Mouse (Mus musculus) small intestine, adult 2 months (tissue): ENCODE results near the gene 1700067P10Rik. TPM values are rescaled to one million over a fixed set of nuclear protein-coding genes. Genes with fewer than 3 reads are reported as not detected.

Experiments
- H3K27ac ChIP-seq: fragments of 200-500 bp; 2 replicates; pipeline ENCODE4 v1.5.1; 2012; ENCODE audit warnings: low read depth, low read length, control low read depth, inconsistent platforms; ENCODE audit not compliant: insufficient read depth
- H3K27me3 ChIP-seq: fragments of 200-500 bp; 2 replicates; pipeline ENCODE4 v1.6.1; 2012; ENCODE audit warnings: mild to moderate bottlenecking, moderate library complexity, low read length, inconsistent platforms; ENCODE audit not compliant: control insufficient read depth, insufficient read depth
- H3K36me3 ChIP-seq: fragments of 200-500 bp; 2 replicates; pipeline ENCODE4 v1.6.1; 2012; ENCODE audit warnings: mild to moderate bottlenecking, low read length, control low read depth, inconsistent platforms; ENCODE audit not compliant: control insufficient read depth, insufficient read depth
- H3K4me1 ChIP-seq: fragments of 200-500 bp; 2 replicates; pipeline ENCODE4 v1.6.1; 2012; ENCODE audit warnings: low read length, inconsistent platforms, mixed read lengths; ENCODE audit not compliant: control insufficient read depth, insufficient read depth, insufficient read length
- H3K4me3 ChIP-seq: fragments of 200-500 bp; 2 replicates; pipeline ENCODE4 v1.5.1; 2012; ENCODE audit warnings: low read depth, mild to moderate bottlenecking, control low read depth, inconsistent platforms, low read length, moderate library complexity
- CTCF ChIP-seq: fragments of 200-500 bp; IDR thresholded peaks from 2 replicates; pipeline ENCODE4 v1.5.1; 2012; ENCODE audit warnings: low read depth, mild to moderate bottlenecking, control low read depth, inconsistent platforms, low read length, moderate library complexity, mixed read lengths; ENCODE audit not compliant: insufficient replicate concordance, insufficient read length; ENCODE audit errors: extremely low read depth
- POLR2A ChIP-seq: fragments of 200-500 bp; IDR thresholded peaks from 2 replicates; pipeline ENCODE4 v1.6.1; 2012; ENCODE audit warnings: low read depth, mild to moderate bottlenecking, control low read depth, inconsistent platforms, low read length, moderate library complexity
- WGBS: fragments of 180-500 bp; shearing (Covaris S2); methylation state at CpG from one replicate; pipeline ENCODE4 v1.1.7; 2018; 5-methylcytosine and 5-hydroxymethylcytosine counted together
- polyA plus RNA-seq: library from polyadenylated mRNA; depleted of rRNA; stranded (reverse); fragments of >200 nt; gene quantifications from 2 replicates; pipeline ENCODE4 v1.2.3, GENCODE M21; 2012

The 1700067P10Rik gene
- polyA plus RNA-seq, 1 experiment = not detected

- TF ChIP-seq CTCF (no peak), POLR2A (no peak)
- Histone ChIP-seq H3K36me3 (no peaks in the 10 kb centered on the region), H3K4me1 (no peaks in the 10 kb centered on the region), H3K4me3 (no peak overlapping the region), H3K27ac (no peak overlapping the region), H3K27me3 (no peaks in the 10 kb centered on the region)
- WGBS = 43% methylated on average over 3 of the region's 3 CpGs
Measured at GRCm38 (mm10) chr17:48080626-48081025, 8.5 kb upstream of the 1700067P10Rik start.

- no peaks in the 10 kb centered on the region for H3K36me3 ChIP-seq
- WGBS = 66% methylated on average over 2 of the region's 2 CpGs
Measured at GRCm38 (mm10) chr17:48089446-48089845, 327 bp downstream of the 1700067P10Rik start.

GRCm38 (mm10) chr17:48090305-48090704, 1.2 kb downstream of the 1700067P10Rik start:
- H3K27ac ChIP-seq = no peak overlapping the region
- H3K4me1 ChIP-seq = no peaks in the 10 kb centered on the region
- peaks cover 9% of the 10 kb centered on the region for H3K27me3 ChIP-seq
- 85% methylated on average over 12 of the region's 12 CpGs for WGBS
- TF ChIP-seq CTCF = no peak
- no peak for TF ChIP-seq POLR2A
- no peak overlapping the region for H3K4me3 ChIP-seq
- no peaks in the 10 kb centered on the region for H3K36me3 ChIP-seq

More at GRCm38 (mm10) chr17:48089446-48089845, 327 bp downstream of the 1700067P10Rik start:
- no peak overlapping the region for H3K4me3 ChIP-seq
- no peak for TF ChIP-seq CTCF
- no peak for TF ChIP-seq POLR2A
- no peak overlapping the region for H3K27ac ChIP-seq
- 0 out of 2 replicates have a peak, but pooled peaks cover under 1% of the 10 kb centered on the region for H3K27me3 ChIP-seq
- H3K4me1 ChIP-seq = no peaks in the 10 kb centered on the region

DNA sequence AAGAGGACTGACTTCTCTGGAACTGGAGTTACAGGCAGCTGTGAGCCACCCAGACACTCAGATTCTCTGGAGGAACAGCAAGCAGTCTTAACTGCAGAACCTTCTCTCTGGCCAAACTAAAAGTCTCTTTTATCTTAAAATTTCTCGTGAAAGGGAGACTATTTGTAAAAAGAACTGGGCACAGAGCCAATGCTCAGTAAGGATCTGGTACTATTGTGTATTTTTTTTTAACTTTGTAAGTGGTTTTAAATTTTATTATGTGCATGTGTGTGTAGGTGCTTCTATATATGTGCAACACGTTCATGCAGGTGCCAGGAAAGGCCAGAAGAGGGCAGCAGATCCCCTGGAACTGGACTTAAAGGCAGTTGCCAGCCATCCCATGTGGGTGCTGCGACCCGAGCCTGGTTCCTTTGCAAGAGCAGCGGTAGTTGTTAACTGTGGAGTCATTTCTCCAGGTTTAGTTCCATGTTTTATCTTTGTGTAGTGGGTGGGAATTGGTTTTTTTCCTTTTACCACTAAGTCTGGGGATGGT, 4.2 kb downstream of the 1700067P10Rik start:
- 75% methylated on average over 5 of the region's 5 CpGs for whole genome bisulfite sequencing

GRCm38 (mm10) chr17:48094820-48095680, 5.9 kb downstream of the 1700067P10Rik start:
- Histone ChIP-seq H3K27me3 (peaks cover 49% of the 10 kb centered on the region), H3K36me3 (no peaks in the 10 kb centered on the region), H3K27ac (no peak overlapping the region), H3K4me3 (no peak overlapping the region), H3K4me1 (peaks cover 9% of the 10 kb centered on the region)
- WGBS = 34% methylated on average over 20 of the region's 20 CpGs
- no peak for TF ChIP-seq POLR2A
- no peak for TF ChIP-seq CTCF

More for the DNA sequence above, 4.2 kb downstream of the 1700067P10Rik start:
- Histone ChIP-seq H3K4me1 (peaks cover 5% of the 10 kb centered on the region), H3K36me3 (no peaks in the 10 kb centered on the region), H3K27ac (no peak overlapping the region), H3K27me3 (peaks cover 39% of the 10 kb centered on the region), H3K4me3 (no peak overlapping the region)
- TF ChIP-seq POLR2A (no peak), CTCF (no peak)

DNA sequence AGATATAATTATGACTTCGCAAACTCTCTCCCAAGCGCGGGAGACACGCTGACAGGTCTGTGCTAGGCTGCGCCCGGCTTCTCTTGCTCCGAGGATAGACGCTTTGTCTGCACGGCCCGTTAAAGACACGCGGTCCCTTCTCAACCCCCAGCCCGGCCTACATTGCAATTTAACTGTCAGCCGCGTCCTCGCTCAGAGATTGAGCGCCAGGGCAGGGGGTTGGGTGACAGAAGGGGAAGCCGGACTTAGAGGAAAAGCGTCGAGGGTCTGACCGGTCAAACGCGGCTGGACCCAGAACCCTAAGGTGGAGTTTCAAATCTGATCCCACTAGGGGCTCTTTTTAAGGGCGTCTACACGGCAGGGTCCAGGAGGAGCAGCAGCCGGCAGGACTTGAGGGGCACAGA, 6.6 kb downstream of the 1700067P10Rik start:
- Histone ChIP-seq H3K4me3 (no peak overlapping the region), H3K4me1 (peaks cover 9% of the 10 kb centered on the region), H3K27ac (no peak overlapping the region), H3K27me3 (peaks cover 49% of the 10 kb centered on the region), H3K36me3 (no peaks in the 10 kb centered on the region)
- 19% methylated on average over 26 of the region's 26 CpGs for WGBS
- no peak for TF ChIP-seq CTCF
- no peak for TF ChIP-seq POLR2A

GRCm38 (mm10) chr17:48096321-48096720, 7.2 kb downstream of the 1700067P10Rik start:
- whole genome bisulfite sequencing = 34% methylated on average over 17 of the region's 17 CpGs
- Histone ChIP-seq H3K4me3 (no peak overlapping the region), H3K27me3 (peaks cover 49% of the 10 kb centered on the region)

More at GRCm38 (mm10) chr17:48096321-48096720, 7.2 kb downstream of the 1700067P10Rik start:
- Histone ChIP-seq H3K4me1 (peaks cover 9% of the 10 kb centered on the region), H3K36me3 (no peaks in the 10 kb centered on the region), H3K27ac (no peak overlapping the region)
- TF ChIP-seq POLR2A = no peak
- no peak for TF ChIP-seq CTCF
